Mouse (Mus musculus): ENCODE measurements around the gene Cxcl15.

DNA sequence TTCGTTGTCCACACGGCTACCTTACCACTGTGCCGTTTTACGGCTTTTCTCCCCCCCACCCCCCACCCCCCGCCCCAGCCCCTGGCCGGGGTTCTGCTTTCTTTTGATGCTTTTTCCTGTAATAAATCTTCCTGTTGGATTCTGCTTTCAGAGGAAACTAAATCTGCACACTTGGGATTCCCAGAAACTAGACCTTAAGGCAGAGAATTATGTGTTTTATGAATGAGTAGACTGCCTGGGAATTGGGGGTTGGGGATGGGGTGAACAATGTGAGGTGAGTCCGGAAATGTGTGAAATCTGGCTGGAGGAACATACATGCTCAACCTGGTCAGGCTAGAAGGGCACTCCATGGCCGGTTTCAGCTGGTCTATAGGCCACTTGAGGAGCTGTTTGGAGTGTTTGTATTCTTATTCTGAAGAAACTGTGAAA, 4.2 kb upstream of the Cxcl15 start:
- TF ChIP-seq CTCF (IDR thresholded peaks at IDR 0.05; ENCODE audit: low read depth, low read length) (no peak), POLR2A (IDR thresholded peaks at IDR 0.05; ENCODE audit: borderline replicate concordance, low read depth, low read length) (no peak)
